Mouse (Mus musculus) ovary, adult 18-20 months (tissue): Measurements from ENCODE around the gene E130114P18Rik.

Experiments
- DNase-seq: peaks from one replicate; pipeline ENCODE4 v3.0.0; 2022; ENCODE audit warnings: low spot score, mixed read lengths

Gene E130114P18Rik

GRCm38 (mm10) chr4:97607169-97607568 is 170.7 kb downstream of the E130114P18Rik start:
- DNase-seq, result no peak

- DNase-seq, result no peak
Measured at GRCm38 (mm10) chr4:97606524-97606923, 171.4 kb downstream of the E130114P18Rik start.

GRCm38 (mm10) chr4:97602579-97602978 is 175.3 kb downstream of the E130114P18Rik start:
- no peak for DNase-seq

GRCm38 (mm10) chr4:97600875-97601835 is 176.7 kb downstream of the E130114P18Rik start:
- DNase-seq, result no peak

- DNase-seq, result no peak
Measured at GRCm38 (mm10) chr4:97597443-97597842, 180.4 kb downstream of the E130114P18Rik start.

GRCm38 (mm10) chr4:97596348-97596747 is 181.5 kb downstream of the E130114P18Rik start:
- no peak for DNase-seq

GRCm38 (mm10) chr4:97593869-97594268 is 184.0 kb downstream of the E130114P18Rik start:
- DNase-seq, result no peak

GRCm38 (mm10) chr4:97589790-97590189 is 188.1 kb downstream of the E130114P18Rik start:
- no peak for DNase-seq

- no peak for DNase-seq
Measured at GRCm38 (mm10) chr4:97587412-97588010, 190.4 kb downstream of the E130114P18Rik start.

- DNase-seq, result no peak
Measured at GRCm38 (mm10) chr4:97585170-97585569, 192.7 kb downstream of the E130114P18Rik start.

GRCm38 (mm10) chr4:97584445-97585130 is 193.3 kb downstream of the E130114P18Rik start:
- no peak for DNase-seq

GRCm38 (mm10) chr4:97582796-97583430 is 195.0 kb downstream of the E130114P18Rik start:
- DNase-seq, result no peak

- no peak for DNase-seq
Measured at GRCm38 (mm10) chr4:97582064-97582415, 195.8 kb downstream of the E130114P18Rik start.

GRCm38 (mm10) chr4:97581314-97582063 is 196.4 kb downstream of the E130114P18Rik start:
- no peak for DNase-seq

GRCm38 (mm10) chr4:97580906-97581305 is 197.0 kb downstream of the E130114P18Rik start:
- no peak for DNase-seq

- DNase-seq, result no peak
Measured at GRCm38 (mm10) chr4:97578571-97579165, 199.2 kb downstream of the E130114P18Rik start.

GRCm38 (mm10) chr4:97577431-97577830 is 200.4 kb downstream of the E130114P18Rik start:
- DNase-seq, result no peak

- DNase-seq, result no peak
Measured at GRCm38 (mm10) chr4:97575447-97575846, 202.4 kb downstream of the E130114P18Rik start.

GRCm38 (mm10) chr4:97569320-97569719 is 208.6 kb downstream of the E130114P18Rik start:
- DNase-seq, result no peak

GRCm38 (mm10) chr4:97564656-97565055 is 213.2 kb downstream of the E130114P18Rik start:
- DNase-seq, result no peak

- DNase-seq, result no peak
Measured at GRCm38 (mm10) chr4:97564199-97564598, 213.7 kb downstream of the E130114P18Rik start.
